Mouse (Mus musculus) inflammation-experienced regulatory T-cells, adult 16 weeks (primary cell): ENCODE results near the gene 1700001C19Rik. TPM values are rescaled to one million over a fixed set of nuclear protein-coding genes. Genes with fewer than 3 reads are reported as not detected.

ENCODE experiments used
- polyA plus RNA-seq: library from polyadenylated mRNA; unstranded; fragments of 100-300 nt; shearing (Covaris generic); gene quantifications from one replicate; pipeline ENCODE4 v1.2.1, GENCODE M21; 2017

Gene 1700001C19Rik
- not detected for polyA plus RNA-seq

DNA sequence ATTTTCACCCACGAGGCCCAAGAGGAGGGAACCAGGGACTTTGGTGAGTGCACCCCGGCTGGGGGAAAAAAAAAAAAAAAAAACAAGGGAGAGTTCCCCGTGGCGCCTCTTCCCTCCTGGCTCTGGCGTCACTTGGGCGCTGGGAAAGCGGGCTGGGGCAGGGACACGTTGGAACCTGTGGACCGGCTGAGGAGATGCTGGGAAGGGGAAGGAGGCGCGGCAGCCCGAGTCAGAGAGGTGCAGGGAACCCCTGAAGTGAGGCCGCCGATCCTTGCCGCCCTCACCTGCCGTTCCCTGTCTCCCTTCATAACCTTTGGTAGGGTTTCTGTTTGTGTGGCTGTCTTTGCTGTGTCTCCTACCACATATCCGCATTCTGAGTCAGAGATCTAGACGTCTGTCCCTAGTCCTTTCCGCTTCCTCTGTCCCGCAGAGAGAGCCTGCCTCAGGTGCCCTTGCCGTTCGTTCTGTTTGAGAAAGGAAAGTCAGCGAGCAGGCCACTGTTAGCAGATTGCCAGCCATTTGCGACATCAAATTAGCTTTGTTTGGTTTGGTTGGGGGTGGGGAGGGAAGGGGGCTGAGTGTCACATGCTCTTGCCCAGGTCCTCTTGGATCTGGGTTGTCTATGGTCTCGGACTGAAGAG is at the start of gene 1700001C19Rik:
Gene 1700001C19Rik (minus strand): TSS at position 470 of the 641 bp plus-strand sequence.

DNA sequence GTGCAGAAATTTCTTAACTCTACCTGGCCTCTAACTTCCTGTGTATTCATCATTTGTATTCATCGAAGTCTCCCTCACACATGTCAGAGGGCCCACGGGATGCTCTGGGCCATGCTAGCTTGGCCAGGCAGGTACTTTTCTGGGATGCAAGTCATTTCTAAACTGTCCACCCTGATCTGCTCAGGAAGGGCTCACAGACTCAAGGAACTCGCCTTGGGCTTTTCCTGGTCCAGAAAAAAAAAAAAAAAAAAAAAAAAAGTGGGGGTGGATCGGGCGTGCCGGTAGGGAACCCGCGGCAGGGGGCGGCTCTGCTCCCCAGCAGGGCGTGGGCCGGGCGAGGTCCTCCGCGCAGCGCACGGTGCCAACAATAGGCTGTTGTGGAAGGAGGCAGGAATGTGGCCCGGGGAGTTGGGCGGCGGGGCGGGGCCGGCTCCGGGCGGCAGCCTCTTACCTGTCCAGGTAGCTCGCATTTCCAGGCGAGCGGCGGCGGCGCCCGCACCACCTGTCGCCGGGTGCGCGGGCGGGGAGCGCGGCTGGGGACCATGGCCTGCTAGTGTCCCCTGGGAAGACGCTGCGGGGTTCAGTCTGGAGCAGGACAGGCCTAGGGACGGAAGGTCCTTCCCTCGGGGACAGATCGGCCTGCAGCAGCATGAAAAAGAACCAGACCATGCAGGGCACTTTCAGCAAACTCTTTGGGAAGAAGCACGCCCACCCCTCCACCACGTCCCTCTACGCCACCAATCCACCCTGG is 845 bp downstream of the 1700001C19Rik start, which contains the start of gene AI661453:
Gene AI661453 (plus strand): TSS at position 460 of the 751 bp plus-strand sequence.

DNA sequence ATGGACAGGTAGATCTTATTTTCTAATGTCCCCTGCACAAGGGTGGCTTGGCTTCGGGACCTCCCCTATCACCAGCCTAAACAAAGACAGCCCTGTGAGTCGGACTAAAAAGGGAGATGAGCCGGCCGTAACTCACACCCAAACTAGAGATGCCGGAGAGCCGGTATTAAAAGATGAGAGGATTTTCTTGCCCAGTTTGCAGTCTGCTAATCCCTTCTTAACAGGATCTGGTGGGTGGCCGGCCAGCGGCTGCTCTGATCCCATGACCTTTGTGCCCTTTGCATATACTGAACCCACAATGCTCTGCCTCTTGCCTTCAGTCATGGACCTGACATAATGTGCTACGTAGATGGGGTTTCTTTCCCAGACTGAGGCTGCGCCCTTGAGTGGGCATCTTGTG is 36.7 kb downstream of the 1700001C19Rik start, which contains the start of gene Guca1a:
Gene Guca1a (minus strand): TSS at position 134 of the 400 bp plus-strand sequence.

DNA sequence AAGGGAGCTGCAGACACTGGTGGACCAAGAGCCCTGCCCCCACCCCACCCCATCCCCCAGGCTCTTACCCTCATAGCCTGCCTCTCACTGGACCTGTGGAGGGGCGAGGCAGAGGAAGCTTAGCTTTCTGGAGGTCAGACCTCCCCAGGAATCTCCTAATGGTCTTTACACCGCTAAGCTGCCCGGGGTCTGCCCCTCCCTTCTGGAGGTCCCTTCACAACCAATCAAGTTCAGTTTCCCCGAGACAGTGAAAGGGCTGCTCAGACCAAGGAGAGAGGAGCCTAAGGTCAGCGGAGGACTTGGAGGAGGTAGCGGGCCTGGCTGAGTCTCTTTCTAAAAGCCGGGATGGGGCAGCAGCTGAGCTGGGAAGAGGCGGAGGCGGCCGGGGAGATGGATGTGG is 52.0 kb downstream of the 1700001C19Rik start, which contains the start of gene Guca1b:
Gene Guca1b (plus strand): TSS at position 249 of the 400 bp plus-strand sequence.

DNA sequence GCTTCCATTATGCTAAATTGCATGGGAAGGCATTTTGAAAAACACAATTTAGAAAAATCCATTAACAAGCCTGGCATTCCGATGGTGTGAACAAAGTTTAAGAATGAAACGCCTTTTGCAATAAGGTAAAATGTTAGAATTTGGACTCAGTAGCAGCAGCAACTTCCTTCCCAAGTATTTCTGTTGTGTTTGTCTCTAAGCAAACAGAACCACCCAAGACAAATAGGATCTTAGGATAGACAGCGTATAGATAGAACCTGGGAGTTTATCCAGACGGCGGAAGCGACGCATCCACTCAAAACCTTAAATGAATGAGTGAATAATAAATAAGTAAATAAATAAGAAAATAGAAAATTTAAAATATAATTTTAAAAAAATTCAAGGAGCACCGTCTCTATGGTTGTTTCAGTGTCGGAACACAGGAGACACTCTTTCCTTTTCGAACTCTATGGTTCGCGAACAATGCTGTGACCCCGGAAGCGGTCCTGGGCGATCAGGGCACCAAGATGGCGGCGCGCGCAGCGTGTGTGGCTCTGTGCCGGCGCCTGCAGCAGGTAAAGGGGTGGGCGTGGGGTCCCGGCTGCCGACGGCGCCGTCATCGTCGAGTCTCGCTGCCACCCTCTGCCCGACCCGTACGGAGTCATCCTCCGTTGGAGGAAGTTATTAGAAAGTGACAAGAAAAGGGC is 68.6 kb downstream of the 1700001C19Rik start, which contains the start of gene Mrps10:
Gene Mrps10 (plus strand): TSS at position 487 of the 686 bp plus-strand sequence.

Other genes with a start within 250 kb of the 1700001C19Rik start
- 49.0 TPM for gene Mrps10, start 68.5 kb downstream of the 1700001C19Rik start, polyA plus RNA-seq
- gene Guca1b, start 52.0 kb downstream of the 1700001C19Rik start, polyA plus RNA-seq = 2.4 TPM
- gene Guca1a, start 36.8 kb downstream of the 1700001C19Rik start, polyA plus RNA-seq = not detected
- gene AI661453, start 761 bp downstream of the 1700001C19Rik start, polyA plus RNA-seq = not detected
- 58.9 TPM for gene Taf8, start 64.9 kb upstream of the 1700001C19Rik start, polyA plus RNA-seq
- gene Ccnd3, start 67.7 kb upstream of the 1700001C19Rik start, polyA plus RNA-seq = 282 TPM
- gene Bysl, start 174.1 kb upstream of the 1700001C19Rik start, polyA plus RNA-seq = 18.2 TPM
- gene Med20, start 174.2 kb upstream of the 1700001C19Rik start, polyA plus RNA-seq = 46.2 TPM
- gene Gm20517, start 174.2 kb upstream of the 1700001C19Rik start, polyA plus RNA-seq = 0.73 TPM
- gene Usp49, start 193.3 kb upstream of the 1700001C19Rik start, polyA plus RNA-seq = 0.30 TPM